In the genomic region with DNA sequence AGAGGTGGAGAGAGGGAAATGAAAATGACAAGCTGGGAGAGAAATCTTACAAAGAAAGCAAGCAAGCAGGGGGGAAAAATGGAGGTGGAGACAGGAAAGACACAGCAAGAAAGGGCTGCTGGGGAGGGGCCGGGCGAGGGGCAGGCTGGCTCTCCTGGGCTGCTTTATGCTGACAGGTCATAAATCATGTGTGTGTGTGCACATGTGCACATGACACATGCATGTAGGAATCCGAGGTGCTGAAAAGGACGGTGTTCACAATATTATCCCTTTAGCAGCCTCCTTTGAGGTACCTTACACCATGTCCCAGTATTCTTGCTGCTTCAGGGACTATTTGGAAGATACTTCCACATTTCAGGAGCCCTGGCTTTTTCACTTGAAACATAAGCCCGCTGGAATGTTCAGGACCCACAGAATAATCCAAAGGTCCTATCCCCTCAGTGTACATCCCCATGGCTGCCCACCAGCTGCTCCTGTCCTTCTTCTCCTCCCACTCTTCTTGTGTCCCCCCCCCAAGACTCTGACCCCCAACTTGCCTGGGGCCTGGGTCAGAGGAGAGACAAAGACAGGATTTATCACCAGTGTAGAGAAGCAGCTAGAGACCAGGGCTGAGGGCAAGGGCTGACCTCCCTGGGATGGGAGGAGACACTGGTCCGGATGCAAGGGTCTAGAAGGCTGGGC, we compare ENCODE assay signal across 9 mouse cellular contexts. TPM values are rescaled to one million over a fixed set of nuclear protein-coding genes. Genes with fewer than 3 reads are reported as not detected.
DNase-seq lines count a peak whose midpoint lies in the region; ATAC-seq and TF ChIP-seq lines count a peak whose summit lies in the region.
"Had no signal": no experiment of that assay in that cellular context is flagged by ENCODE, and none has a peak within 500 bp of the region (broad histone marks: within the 10 kb centered on the region; RNA-seq: fewer than 3 reads in every experiment).

No protein-coding gene starts in this region.

- no peak overlapping the region for H3K4me3 ChIP-seq in forebrain, postnatal 0 days (ENCODE audit: low read depth, low read length)
- H3K4me3 ChIP-seq in midbrain, embryonic 11.5 days (ENCODE audit: low read depth, low read length), result no peak overlapping the region

- H3K36me3 ChIP-seq in forebrain, postnatal 0 days (ENCODE audit: insufficient read depth), result 0 out of 2 replicates have a peak, but pooled peaks cover 3% of the 10 kb centered on the region
- H3K36me3 ChIP-seq in midbrain, embryonic 11.5 days (ENCODE audit: control insufficient read depth, insufficient read depth, low read length), result no peaks in the 10 kb centered on the region

- DNase-seq in 3T3-L1 (ENCODE audit: low read depth, low spot score) (peak; percentile 66), NIH3T3 (ENCODE audit: low read depth) (peak; percentile 76)
- no peak for DNase-seq in forebrain, postnatal 0 days
- no peak for DNase-seq in midbrain, embryonic 11.5 days (ENCODE audit: low spot score, missing footprints)
- DNase-seq in thymus, postnatal 0 days (ENCODE audit: low spot score), result no peak
- no peak for DNase-seq in urinary bladder, postnatal 25 days (ENCODE audit: low spot score)
- DNase-seq: cerebellum, postnatal 36 days; lung, adult 18-20 months had no signal

- no peak for ATAC-seq in forebrain, postnatal 0 days
- no peak for ATAC-seq in midbrain, embryonic 11.5 days (ENCODE audit: low FRiP score)
- no peak for ATAC-seq in CD4-positive, CD25-positive, alpha-beta regulatory T cell, adult 4 months

- H3K9me3 ChIP-seq in forebrain, postnatal 0 days (ENCODE audit: low read length), result no peaks in the 10 kb centered on the region
- no peaks in the 10 kb centered on the region for H3K9me3 ChIP-seq in midbrain, embryonic 11.5 days (ENCODE audit: control insufficient read depth, low read length)

- no peak for TF ChIP-seq CTCF in forebrain, postnatal 0 days (IDR thresholded peaks at IDR 0.05; ENCODE audit: low read depth)

- H3K4me2 ChIP-seq in forebrain, postnatal 0 days (ENCODE audit: low read depth), result no peak overlapping the region
- H3K4me2 ChIP-seq in midbrain, embryonic 11.5 days, result no peak overlapping the region

- no peak overlapping the region for H3K9ac ChIP-seq in forebrain, postnatal 0 days
- peak overlapping the region; percentile 47; the same call in 1 of the 2 replicates for H3K9ac ChIP-seq in midbrain, embryonic 11.5 days (ENCODE audit: low read length)

- peak overlapping the region; percentile 47; the same call in 1 of the 2 replicates for H3K27ac ChIP-seq in forebrain, postnatal 0 days (ENCODE audit: low read depth, low read length)
- peak overlapping the region; percentile 99 for H3K27ac ChIP-seq in midbrain, embryonic 11.5 days (ENCODE audit: low read depth, low read length)

- peaks cover 50% of the 10 kb centered on the region for H3K4me1 ChIP-seq in forebrain, postnatal 0 days (ENCODE audit: insufficient read depth)
- H3K4me1 ChIP-seq in midbrain, embryonic 11.5 days (ENCODE audit: control insufficient read depth, insufficient read depth, low read length), result peaks cover 80% of the 10 kb centered on the region

- 53% methylated on average over 6 of the region's 6 CpGs for WGBS in forebrain, postnatal 0 days
- 46% methylated on average over 6 of the region's 6 CpGs for WGBS in midbrain, embryonic 11.5 days

- H3K27me3 ChIP-seq in forebrain, postnatal 0 days (ENCODE audit: insufficient read depth, low read length), result no peaks in the 10 kb centered on the region
- H3K27me3 ChIP-seq in midbrain, embryonic 11.5 days (ENCODE audit: control insufficient read depth, insufficient read depth, low read length), result no peaks in the 10 kb centered on the region

RNA-seq across cellular contexts. Expression of gene Gpr84, which starts 7.9 kb away (rescaled TPM):
- 0.29 and 0.54 TPM in 2 replicates for total RNA-seq in forebrain, postnatal 0 days (2014; rRNA removed)
- 0.31 and 0.33 TPM in 2 replicates for polyA plus RNA-seq in forebrain, postnatal 0 days (2015; fragmentation: Nextera tagmentation; extraction: Ambion mirVana)
- 0.12 and 0.23 TPM in 2 replicates for polyA plus RNA-seq in midbrain, embryonic 11.5 days (2014; fragmentation: Nextera tagmentation; extraction: Ambion mirVana)
- polyA plus RNA-seq in CD4-positive, CD25-positive, alpha-beta regulatory T cell, adult 4 months (2017; shearing (Covaris generic)), result not detected
- polyA plus RNA-seq in thymus, postnatal 0 days (2015; fragmentation: Nextera tagmentation; extraction: Ambion mirVana), result 0.06 TPM in 1 of 2 replicates, not detected in the other

RNA-seq across cellular contexts. Expression of gene Copz1, which starts 30.0 kb away (rescaled TPM):
- total RNA-seq in forebrain, postnatal 0 days (2014; rRNA removed), result 120 and 147 TPM in 2 replicates
- 209 and 217 TPM in 2 replicates for polyA plus RNA-seq in forebrain, postnatal 0 days (2015; fragmentation: Nextera tagmentation; extraction: Ambion mirVana)
- 286 and 307 TPM in 2 replicates for polyA plus RNA-seq in midbrain, embryonic 11.5 days (2014; fragmentation: Nextera tagmentation; extraction: Ambion mirVana)
- polyA plus RNA-seq in CD4-positive, CD25-positive, alpha-beta regulatory T cell, adult 4 months (2017; shearing (Covaris generic)), result 100 to 1,000 TPM; 213 to 244 TPM
- polyA plus RNA-seq in thymus, postnatal 0 days (2015; fragmentation: Nextera tagmentation; extraction: Ambion mirVana), result 188 and 210 TPM in 2 replicates

RNA-seq across cellular contexts. Expression of gene Zfp385a, which starts 37.4 kb away (rescaled TPM):
- 11.6 and 13.0 TPM in 2 replicates for total RNA-seq in forebrain, postnatal 0 days (2014; rRNA removed)
- 20.5 and 21.3 TPM in 2 replicates for polyA plus RNA-seq in forebrain, postnatal 0 days (2015; fragmentation: Nextera tagmentation; extraction: Ambion mirVana)
- 19.4 and 24.3 TPM in 2 replicates for polyA plus RNA-seq in midbrain, embryonic 11.5 days (2014; fragmentation: Nextera tagmentation; extraction: Ambion mirVana)
- not detected for polyA plus RNA-seq in CD4-positive, CD25-positive, alpha-beta regulatory T cell, adult 4 months (2017; shearing (Covaris generic))
- 5.0 and 6.0 TPM in 2 replicates for polyA plus RNA-seq in thymus, postnatal 0 days (2015; fragmentation: Nextera tagmentation; extraction: Ambion mirVana)

RNA-seq across cellular contexts. Expression of gene Nfe2, which starts 44.3 kb away (rescaled TPM):
- 0.85 and 1.6 TPM in 2 replicates for total RNA-seq in forebrain, postnatal 0 days (2014; rRNA removed)
- polyA plus RNA-seq in forebrain, postnatal 0 days (2015; fragmentation: Nextera tagmentation; extraction: Ambion mirVana), result 0.30 and 0.34 TPM in 2 replicates
- 6.8 and 6.9 TPM in 2 replicates for polyA plus RNA-seq in midbrain, embryonic 11.5 days (2014; fragmentation: Nextera tagmentation; extraction: Ambion mirVana)
- polyA plus RNA-seq in CD4-positive, CD25-positive, alpha-beta regulatory T cell, adult 4 months (2017; shearing (Covaris generic)), result under 1 TPM; 0.34 to 0.84 TPM
- polyA plus RNA-seq in thymus, postnatal 0 days (2015; fragmentation: Nextera tagmentation; extraction: Ambion mirVana), result 8.0 and 9.1 TPM in 2 replicates

Comparison
In these comparisons a context has a peak if more than half of its experiments do, and no peak if none do; other contexts are left out.
1. DNase-seq: peak in 3T3-L1 (single experiment) and NIH3T3 (single experiment); none in forebrain, postnatal 0 days (single experiment), midbrain, embryonic 11.5 days (single experiment), thymus, postnatal 0 days (single experiment) and urinary bladder, postnatal 25 days (single experiment).